Mouse (Mus musculus) brain, embryonic 14.5 days (tissue): ENCODE results near the gene Lrpprc.

Source experiments
- CTCF ChIP-seq: fragments of 200-500 bp; IDR thresholded peaks from 2 replicates; pipeline ENCODE4 v1.5.1; 2012; ENCODE audit warnings: inconsistent platforms, mild to moderate bottlenecking, moderate library complexity, borderline replicate concordance; ENCODE audit not compliant: insufficient read depth, insufficient read length; ENCODE audit errors: extremely low read depth
- POLR2A ChIP-seq: fragments of 200-500 bp; IDR thresholded peaks from 2 replicates; pipeline ENCODE4 v1.6.1; 2012; ENCODE audit warnings: mild to moderate bottlenecking, inconsistent platforms, borderline replicate concordance; ENCODE audit not compliant: poor library complexity, insufficient read depth, insufficient read length, severe bottlenecking; ENCODE audit errors: extremely low read depth

DNA sequence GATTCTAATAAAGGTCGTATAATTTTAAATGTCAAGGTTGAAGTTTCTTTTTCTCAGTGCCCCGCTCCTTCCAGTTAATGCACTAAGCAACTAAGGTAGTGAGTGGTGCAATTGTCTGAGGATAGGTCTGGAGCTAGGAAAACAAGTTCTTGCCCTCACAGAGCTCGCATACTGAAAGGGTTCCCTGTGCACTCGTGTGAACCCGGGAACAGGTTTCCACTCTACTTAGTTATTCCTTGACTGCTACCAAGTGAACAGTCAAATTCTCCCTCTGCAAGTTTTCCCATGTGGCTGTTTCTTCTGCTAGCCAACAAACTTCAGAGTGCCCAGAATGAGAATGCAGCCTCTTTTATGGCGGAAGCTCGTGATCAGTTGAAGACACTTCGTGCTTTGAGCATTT is 567 bp upstream of the Lrpprc start:
- TF ChIP-seq CTCF = no peak
- no peak for TF ChIP-seq POLR2A
